Mouse (Mus musculus) kidney, embryonic 15.5 days (tissue): ENCODE results near the gene Ppp6r1. TPM values are rescaled to one million over a fixed set of nuclear protein-coding genes. Genes with fewer than 3 reads are reported as not detected.
A peak's percentile ranks its signal among the peaks of the same experiment; 100 is the strongest.

Source experiments
- ATAC-seq: fragments of 200-750 bp; cut with Nextera tagmentation; replicated peaks from 2 replicates; pipeline ENCODE4 v1.8.0; 2017; ENCODE audit warnings: moderate TSS enrichment; ENCODE audit not compliant: low FRiP score
- H3K27ac ChIP-seq: fragments of 300-500 bp; sonication (generic); 2 replicates; pipeline ENCODE4 v1.5.1; 2015; ENCODE audit warnings: mild to moderate bottlenecking, inconsistent platforms
- H3K27me3 ChIP-seq: fragments of 300-500 bp; sonication (generic); 2 replicates; pipeline ENCODE4 v1.6.1; 2015; ENCODE audit warnings: inconsistent platforms
- H3K36me3 ChIP-seq: fragments of 300-500 bp; sonication (generic); 2 replicates; pipeline ENCODE4 v1.6.1; 2015; ENCODE audit warnings: inconsistent platforms
- H3K4me1 ChIP-seq: fragments of 300-500 bp; sonication (generic); 2 replicates; pipeline ENCODE4 v1.6.1; 2015; ENCODE audit warnings: inconsistent platforms
- H3K4me2 ChIP-seq: fragments of 300-500 bp; sonication (generic); 2 replicates; pipeline ENCODE4 v1.6.1; 2015; ENCODE audit warnings: moderate library complexity, mild to moderate bottlenecking, inconsistent platforms
- H3K4me3 ChIP-seq: fragments of 300-500 bp; sonication (generic); replicated peaks from 2 replicates; pipeline ENCODE4 v1.5.1; 2015; ENCODE audit warnings: mild to moderate bottlenecking, inconsistent platforms
- H3K9ac ChIP-seq: fragments of 300-500 bp; sonication (generic); 2 replicates; pipeline ENCODE4 v1.6.1; 2015; ENCODE audit warnings: mild to moderate bottlenecking, inconsistent platforms
- H3K9me3 ChIP-seq: fragments of 300-500 bp; sonication (generic); replicated peaks from 2 replicates; pipeline ENCODE4 v1.6.1; 2016; ENCODE audit warnings: inconsistent platforms
- WGBS: fragments of 180-500 bp; shearing (Covaris S2); methylation state at CpG from one replicate; pipeline ENCODE4 v1.1.7; 2015; ENCODE audit warnings: mixed read lengths; 5-methylcytosine and 5-hydroxymethylcytosine counted together
- polyA plus RNA-seq: library from polyadenylated mRNA; unstranded; fragments of >200 nt; fragmentation: Nextera tagmentation; extraction: Ambion mirVana; gene quantifications from 2 replicates; pipeline ENCODE4 v1.2.1, GENCODE M21; 2015

Gene Ppp6r1
- polyA plus RNA-seq, 1 experiment from 2014 or later = 7.8 TPM

DNA sequence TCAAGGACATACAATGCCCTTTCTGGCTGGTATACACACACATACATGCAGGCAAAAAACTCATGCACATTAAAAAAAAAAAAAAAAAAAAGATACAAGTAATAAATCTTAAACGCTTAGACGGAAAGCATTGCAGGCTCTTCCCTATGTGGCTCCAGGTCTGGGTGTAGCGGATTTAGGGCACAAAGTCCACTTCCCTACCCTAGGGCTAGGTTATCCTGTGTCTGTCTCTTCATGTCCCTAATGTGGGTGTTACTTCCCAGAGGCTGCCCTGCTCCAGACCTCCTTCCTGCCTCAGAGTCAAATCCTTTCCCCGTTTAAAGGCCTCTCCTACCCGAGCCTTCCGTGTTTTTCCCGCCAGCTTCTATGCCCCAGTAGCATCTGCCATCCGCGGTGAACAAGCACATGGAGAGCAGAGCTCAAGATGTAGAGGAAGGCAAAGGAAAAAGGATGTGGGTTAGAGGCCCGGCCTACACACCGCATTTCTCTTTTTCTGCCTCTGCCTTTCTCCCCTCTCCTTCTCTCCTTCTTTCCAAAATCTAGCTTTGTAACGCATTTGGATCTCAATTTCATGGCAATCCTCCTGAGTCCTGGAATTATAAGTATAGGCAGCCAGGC lies 15.4 kb upstream of the Ppp6r1 start:
- no peak for ATAC-seq
- H3K27ac ChIP-seq = no peak overlapping the region
- H3K4me1 ChIP-seq = no peaks in the 10 kb centered on the region
- H3K9ac ChIP-seq = no peak overlapping the region
- no peaks in the 10 kb centered on the region for H3K27me3 ChIP-seq
- peaks cover 82% of the 10 kb centered on the region for H3K36me3 ChIP-seq
- whole genome bisulfite sequencing = 91% methylated on average over 12 of the region's 12 CpGs
- no peak overlapping the region for H3K4me3 ChIP-seq
- no peaks in the 10 kb centered on the region for H3K9me3 ChIP-seq
- no peak overlapping the region for H3K4me2 ChIP-seq

DNA sequence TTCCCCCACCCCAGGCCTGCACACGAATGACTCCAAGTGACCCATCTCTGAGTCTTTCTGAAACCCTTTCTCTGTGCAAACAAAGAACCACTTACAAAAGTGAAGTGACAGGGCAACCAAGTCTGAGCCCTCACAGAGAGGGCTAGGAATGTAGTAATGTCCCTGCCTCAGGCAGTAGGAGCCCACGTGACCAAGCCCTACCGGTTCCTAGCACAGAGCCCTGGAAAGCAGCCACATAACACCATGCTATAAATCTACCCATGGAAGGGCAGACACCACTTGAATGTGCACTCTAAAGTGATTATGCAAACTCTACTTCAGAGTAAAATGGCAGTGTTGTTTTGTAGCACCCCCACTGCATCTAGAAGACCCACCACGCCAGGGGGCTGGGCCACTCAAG lies 13.1 kb upstream of the Ppp6r1 start:
- H3K9ac ChIP-seq = no peak overlapping the region
- H3K27ac ChIP-seq = peak overlapping the region; percentile 15; the same call in 1 of the 2 replicates
- H3K4me1 ChIP-seq = no peaks in the 10 kb centered on the region
- no peak overlapping the region for H3K4me3 ChIP-seq
- no peak overlapping the region for H3K4me2 ChIP-seq
- WGBS = 56% methylated on average over 4 of the region's 4 CpGs
- H3K36me3 ChIP-seq = peaks cover 85% of the 10 kb centered on the region
- peak; percentile 69; the same call in 1 of the 2 replicates for ATAC-seq
- no peaks in the 10 kb centered on the region for H3K9me3 ChIP-seq
- H3K27me3 ChIP-seq = no peaks in the 10 kb centered on the region

DNA sequence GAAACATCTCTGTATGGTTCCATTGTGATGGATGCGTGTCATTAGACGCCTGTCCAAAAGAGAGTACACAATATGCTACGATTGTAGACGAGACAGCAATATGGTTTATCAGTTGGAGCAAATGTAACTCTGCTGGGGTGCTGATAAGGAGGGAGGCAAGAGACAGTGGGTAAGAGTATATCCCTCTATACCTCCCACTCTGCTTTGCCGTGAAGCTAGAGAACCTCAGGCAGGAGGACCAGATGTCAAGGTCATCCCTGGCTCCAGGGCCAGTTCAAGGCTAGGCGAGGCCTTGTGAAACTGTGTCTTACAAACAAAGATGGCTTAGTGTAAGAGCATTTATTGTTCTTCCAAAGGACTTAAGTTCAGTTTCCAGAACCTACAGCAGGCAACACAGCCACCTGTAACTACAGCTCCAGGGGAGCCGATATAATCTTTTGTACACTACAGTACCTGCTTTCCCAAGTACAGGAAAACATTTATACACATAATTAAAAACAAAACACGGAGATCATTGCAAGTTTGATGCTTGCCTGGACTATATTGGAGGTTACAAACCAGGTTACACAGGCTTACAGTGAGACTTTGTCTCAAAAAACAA lies 11.9 kb upstream of the Ppp6r1 start:
- no peak overlapping the region for H3K4me2 ChIP-seq
- no peak overlapping the region for H3K27ac ChIP-seq
- ATAC-seq = peak; percentile 60; the same call in 1 of the 2 replicates
- H3K9me3 ChIP-seq = no peaks in the 10 kb centered on the region
- H3K4me1 ChIP-seq = no peaks in the 10 kb centered on the region
- no peak overlapping the region for H3K9ac ChIP-seq
- peaks cover 88% of the 10 kb centered on the region for H3K36me3 ChIP-seq
- WGBS = 91% methylated on average over 8 of the region's 8 CpGs
- H3K27me3 ChIP-seq = no peaks in the 10 kb centered on the region
- H3K4me3 ChIP-seq = no peak overlapping the region

DNA sequence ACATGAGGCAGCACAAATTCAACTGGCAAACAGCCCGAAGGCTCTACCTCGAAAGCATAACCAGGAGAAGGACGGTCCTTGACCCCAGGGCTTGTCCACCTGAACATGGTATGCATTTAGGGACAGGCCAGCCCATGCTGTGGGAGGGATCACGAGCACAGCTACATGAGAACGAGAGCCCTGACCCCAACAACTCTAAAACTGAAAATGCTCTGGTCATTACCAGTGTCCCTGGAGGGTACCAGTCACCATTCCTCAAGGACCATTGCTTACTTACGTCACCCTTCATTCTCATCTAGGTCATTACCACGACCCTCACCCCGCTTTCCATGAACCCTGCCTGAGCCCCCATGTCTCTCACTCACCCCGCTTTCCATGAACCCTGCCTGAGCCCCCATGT lies 10.3 kb upstream of the Ppp6r1 start:
- Histone ChIP-seq H3K36me3 (peaks cover 85% of the 10 kb centered on the region), H3K27me3 (no peaks in the 10 kb centered on the region), H3K4me3 (no peak overlapping the region), H3K4me2 (no peak overlapping the region), H3K9ac (no peak overlapping the region), H3K27ac (no peak overlapping the region), H3K4me1 (no peaks in the 10 kb centered on the region), H3K9me3 (no peaks in the 10 kb centered on the region)
- ATAC-seq = no peak
- 92% methylated on average over 9 of the region's 9 CpGs for WGBS

DNA sequence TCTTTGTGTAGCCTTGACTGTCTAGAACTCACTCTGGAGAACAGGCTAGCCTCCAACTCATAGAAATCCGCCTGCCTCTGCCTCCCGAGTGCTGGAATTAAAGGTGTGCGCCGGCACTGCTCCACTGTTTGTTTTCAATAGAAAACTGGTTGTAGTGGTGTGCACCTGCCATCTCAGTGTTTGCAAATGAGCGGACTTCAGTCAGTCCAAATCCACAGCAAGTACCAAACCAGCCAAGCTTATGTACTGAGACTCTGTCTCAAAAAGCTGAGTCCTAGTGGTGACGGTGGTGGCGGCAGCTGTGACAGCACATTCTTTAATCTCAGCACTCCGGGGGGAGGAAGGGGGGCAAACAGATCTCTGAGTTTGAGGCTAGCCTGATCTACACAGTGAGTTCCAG lies 9.7 kb upstream of the Ppp6r1 start:
- Histone ChIP-seq H3K27ac (no peak overlapping the region), H3K36me3 (peaks cover 84% of the 10 kb centered on the region), H3K4me2 (no peak overlapping the region), H3K4me1 (no peaks in the 10 kb centered on the region), H3K27me3 (no peaks in the 10 kb centered on the region), H3K9ac (no peak overlapping the region), H3K9me3 (no peaks in the 10 kb centered on the region), H3K4me3 (no peak overlapping the region)
- ATAC-seq = no peak
- 96% methylated on average over 8 of the region's 8 CpGs for WGBS

DNA sequence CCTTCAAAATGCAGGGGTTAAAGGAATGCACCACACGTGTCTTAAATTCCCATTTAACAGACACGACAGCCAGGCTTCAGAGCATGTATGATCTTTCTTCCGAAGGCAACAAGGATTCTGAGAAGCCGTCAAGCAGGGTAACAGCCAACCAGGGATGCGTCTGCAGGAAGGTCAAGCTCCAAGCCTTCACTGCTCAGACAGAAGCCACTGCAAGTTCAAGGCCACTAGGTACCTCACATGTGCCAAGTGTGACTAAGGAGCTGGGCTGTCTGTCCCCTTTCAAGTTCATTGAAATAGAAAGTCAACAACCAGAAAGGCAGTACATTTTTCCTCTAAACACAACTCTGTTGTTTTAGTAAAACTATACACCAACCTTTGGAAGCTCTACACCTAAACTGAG lies 8.1 kb upstream of the Ppp6r1 start:
- H3K4me2 ChIP-seq = no peak overlapping the region
- no peaks in the 10 kb centered on the region for H3K27me3 ChIP-seq
- H3K4me3 ChIP-seq = no peak overlapping the region
- no peak overlapping the region for H3K9ac ChIP-seq
- H3K27ac ChIP-seq = no peak overlapping the region
- no peak for ATAC-seq
- peaks cover 84% of the 10 kb centered on the region for H3K36me3 ChIP-seq
- whole genome bisulfite sequencing = 95% methylated on average over 5 of the region's 5 CpGs
- no peaks in the 10 kb centered on the region for H3K4me1 ChIP-seq
- no peaks in the 10 kb centered on the region for H3K9me3 ChIP-seq

DNA sequence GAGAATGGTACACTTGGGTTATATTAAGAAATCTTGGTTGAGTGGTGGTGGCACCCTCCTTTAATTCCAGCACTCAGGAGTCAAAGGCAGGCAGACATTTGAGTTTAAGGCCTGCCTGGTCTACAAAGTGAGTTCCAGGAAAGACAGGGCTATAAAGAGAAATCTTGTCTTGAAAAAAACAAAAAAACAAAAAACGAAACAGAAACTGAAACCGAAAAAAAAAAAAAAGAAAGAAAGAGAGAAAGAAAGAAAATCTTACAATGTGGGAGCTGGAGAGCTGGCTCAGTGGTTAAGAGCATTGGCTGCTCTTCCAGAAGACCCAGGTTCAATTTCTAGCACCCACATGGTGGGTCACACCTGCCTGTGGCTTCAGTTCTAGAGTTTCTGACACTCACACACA lies 4.9 kb upstream of the Ppp6r1 start:
- Histone ChIP-seq H3K4me3 (no peak overlapping the region), H3K27ac (no peak overlapping the region), H3K4me1 (peaks cover 9% of the 10 kb centered on the region), H3K4me2 (no peak overlapping the region), H3K9ac (no peak overlapping the region), H3K36me3 (peaks cover 61% of the 10 kb centered on the region), H3K9me3 (no peaks in the 10 kb centered on the region), H3K27me3 (no peaks in the 10 kb centered on the region)
- no peak for ATAC-seq
- 83% methylated on average over 2 of the region's 2 CpGs for WGBS

DNA sequence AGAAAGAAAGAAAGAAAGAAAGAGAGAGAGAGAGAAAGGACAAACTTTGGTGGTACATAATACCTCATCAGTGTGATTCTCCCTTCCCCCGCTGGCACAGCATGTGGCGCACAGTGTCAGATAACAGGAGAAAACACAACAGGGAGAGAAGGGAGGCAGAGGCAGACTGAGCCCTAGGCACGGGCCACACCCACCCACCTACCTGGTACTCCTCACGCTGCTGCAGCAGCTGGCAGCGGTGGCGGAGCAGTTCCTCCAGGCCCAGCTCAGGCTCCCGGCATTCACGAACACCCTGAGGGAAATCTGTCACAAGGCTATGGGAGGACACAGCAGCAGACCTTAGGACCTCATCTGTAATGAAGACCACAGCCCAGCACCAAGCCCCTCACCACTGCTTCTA lies 4.4 kb upstream of the Ppp6r1 start:
- WGBS = 72% methylated on average over 8 of the region's 8 CpGs
- Histone ChIP-seq H3K4me2 (no peak overlapping the region), H3K4me3 (no peak overlapping the region), H3K27ac (no peak overlapping the region), H3K9me3 (no peaks in the 10 kb centered on the region), H3K9ac (no peak overlapping the region), H3K27me3 (no peaks in the 10 kb centered on the region), H3K4me1 (peaks cover 9% of the 10 kb centered on the region), H3K36me3 (peaks cover 56% of the 10 kb centered on the region)
- no peak for ATAC-seq

DNA sequence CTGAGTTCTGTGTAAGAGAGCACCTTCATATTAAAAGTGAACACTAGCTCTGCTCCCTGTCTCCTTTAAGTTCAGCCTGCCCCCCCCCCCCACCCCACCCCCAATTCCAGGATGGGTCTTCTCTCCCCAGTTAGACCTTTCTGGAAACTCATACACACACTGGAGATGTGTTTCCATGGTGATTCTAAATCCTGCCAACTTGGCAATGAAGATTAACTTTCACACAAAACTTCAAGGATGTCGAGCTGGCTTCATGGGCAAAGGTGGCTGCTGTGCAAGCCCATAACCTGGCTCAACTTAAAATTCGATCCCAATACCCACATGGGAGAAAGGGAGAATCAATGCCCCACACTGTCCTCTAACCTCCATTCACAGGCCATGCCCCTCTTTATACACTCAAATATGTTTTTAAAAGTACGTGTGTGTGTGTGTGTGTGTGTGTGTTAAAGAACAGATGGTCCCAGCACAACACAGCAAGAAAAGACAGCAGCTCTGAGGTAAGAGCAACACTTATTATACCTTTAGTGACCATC lies 1.2 kb upstream of the Ppp6r1 start:
- WGBS = 53% methylated on average over 3 of the region's 3 CpGs
- ATAC-seq = no peak

DNA sequence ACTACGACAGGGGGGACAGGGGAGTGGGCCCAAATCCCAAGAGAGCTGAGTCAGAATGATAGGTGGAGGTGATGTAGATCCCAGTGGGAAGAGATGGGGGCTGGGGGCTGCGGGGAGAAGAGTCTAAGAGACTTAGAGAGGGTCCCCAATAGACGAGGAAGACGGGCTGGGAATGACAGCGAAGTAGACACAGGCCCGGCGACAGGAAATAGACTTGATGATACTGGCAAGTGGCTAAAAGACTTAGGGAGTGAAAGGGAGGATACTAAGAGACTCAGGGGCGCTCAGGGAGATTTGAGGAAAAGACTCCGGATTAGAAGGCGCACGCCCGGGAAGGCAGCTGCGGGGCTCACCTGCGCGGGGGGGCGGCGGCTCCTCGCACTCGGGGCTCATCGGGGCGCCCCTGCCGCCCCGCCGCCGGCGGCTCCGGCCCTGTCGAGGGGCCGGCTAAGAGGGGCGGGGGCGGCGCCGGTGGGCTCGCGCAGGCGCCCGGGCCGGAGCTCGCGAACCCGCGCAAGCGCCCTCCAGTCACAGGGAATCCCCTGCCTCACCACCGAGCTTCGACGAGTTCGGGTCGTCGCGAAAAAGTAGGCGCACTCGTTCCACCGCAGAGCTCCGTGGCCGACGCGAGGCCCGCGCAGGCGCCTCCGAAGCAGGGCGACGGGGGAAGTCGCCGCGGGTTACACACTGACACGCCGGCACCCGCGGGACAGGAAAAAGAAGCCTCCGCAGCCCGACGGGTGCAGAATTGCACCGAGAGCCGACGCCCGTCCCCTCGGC lies 501 bp downstream of the Ppp6r1 start:
- Histone ChIP-seq H3K36me3 (peaks cover 12% of the 10 kb centered on the region), H3K4me1 (peaks cover 51% of the 10 kb centered on the region), H3K9me3 (no peaks in the 10 kb centered on the region), H3K9ac (peak overlapping the region; percentile 96), H3K27ac (peak overlapping the region; percentile 95), H3K4me2 (peak overlapping the region; percentile 87), H3K27me3 (no peaks in the 10 kb centered on the region), H3K4me3 (peak overlapping the region; percentile 76)
- WGBS = 0% methylated on average over 69 of the region's 78 CpGs
- peak; percentile 77 for ATAC-seq

More for the DNA sequence above, 1.2 kb upstream of the Ppp6r1 start:
- Histone ChIP-seq H3K4me3 (peak overlapping the region; percentile 76), H3K27me3 (no peaks in the 10 kb centered on the region), H3K4me1 (peaks cover 41% of the 10 kb centered on the region), H3K4me2 (peak overlapping the region; percentile 87), H3K9ac (peak overlapping the region; percentile 61; the same call in 1 of the 2 replicates), H3K36me3 (peaks cover 26% of the 10 kb centered on the region), H3K9me3 (no peaks in the 10 kb centered on the region), H3K27ac (peak overlapping the region; percentile 95)

DNA sequence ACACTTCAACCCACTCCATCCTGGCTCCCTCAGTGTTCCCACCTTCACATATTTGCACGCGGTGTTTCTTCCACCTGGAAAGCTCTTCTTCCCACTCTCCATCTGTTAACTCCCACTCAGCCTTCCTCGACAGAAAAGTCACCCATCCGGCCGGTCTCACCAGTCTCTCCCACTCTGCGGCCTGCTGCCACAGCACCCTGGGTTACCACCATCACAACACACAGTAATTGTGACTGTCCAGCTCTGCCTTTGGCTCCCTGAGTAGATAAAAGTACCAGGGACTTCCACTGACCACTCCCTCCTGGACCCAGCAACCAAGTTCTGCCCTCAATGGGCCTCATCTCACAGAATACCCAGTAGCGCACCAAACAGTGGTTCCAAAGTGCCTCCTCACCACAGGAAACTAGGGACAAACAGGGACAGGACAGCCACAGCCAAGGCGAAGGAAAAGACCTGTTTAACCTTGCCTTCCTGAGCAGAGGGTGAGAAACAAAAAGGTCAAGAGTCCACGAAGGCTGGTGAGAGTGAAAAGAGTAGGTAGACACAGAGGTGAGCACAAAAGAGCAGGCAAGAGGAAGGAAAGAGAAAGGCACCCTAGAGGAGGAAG lies 1.2 kb downstream of the Ppp6r1 start:
- H3K9me3 ChIP-seq = no peaks in the 10 kb centered on the region
- peak overlapping the region; percentile 96 for H3K9ac ChIP-seq
- ATAC-seq = no peak
- 31% methylated on average over 9 of the region's 9 CpGs for WGBS
- H3K4me2 ChIP-seq = peak overlapping the region; percentile 87
- peaks cover 13% of the 10 kb centered on the region for H3K36me3 ChIP-seq
- H3K4me3 ChIP-seq = peak overlapping the region; percentile 76
- peak overlapping the region; percentile 95 for H3K27ac ChIP-seq
- peaks cover 51% of the 10 kb centered on the region for H3K4me1 ChIP-seq
- H3K27me3 ChIP-seq = no peaks in the 10 kb centered on the region

DNA sequence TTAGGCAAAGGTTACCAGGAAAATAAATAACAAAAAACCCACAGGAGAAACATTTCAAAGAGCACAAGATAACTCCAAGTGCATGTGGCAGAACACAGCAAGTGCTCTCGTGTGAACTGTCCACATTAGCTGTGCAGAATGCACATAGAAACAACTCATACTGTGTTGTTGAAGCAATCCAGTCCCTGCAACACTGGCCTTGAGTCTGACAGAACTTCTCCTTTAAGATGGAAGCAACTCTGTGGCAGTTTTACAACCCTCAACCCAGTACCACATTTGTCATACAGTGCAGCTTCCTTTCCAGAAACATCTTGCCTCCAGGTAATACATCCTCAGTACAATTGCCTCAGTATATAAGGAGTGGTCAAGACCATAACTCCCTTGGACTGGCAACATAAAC lies 2.0 kb downstream of the Ppp6r1 start:
- Histone ChIP-seq H3K4me3 (peak overlapping the region; percentile 76), H3K27me3 (no peaks in the 10 kb centered on the region), H3K36me3 (peaks cover 15% of the 10 kb centered on the region), H3K4me2 (peak overlapping the region; percentile 87), H3K9ac (0 out of 2 replicates have a peak overlapping the region, but pooled peaks have one; percentile 7), H3K4me1 (peaks cover 55% of the 10 kb centered on the region), H3K27ac (no peak overlapping the region), H3K9me3 (no peaks in the 10 kb centered on the region)
- no peak for ATAC-seq
- WGBS = 61% methylated on average over 1 of the region's 1 CpGs
